Mouse (Mus musculus) embryonic facial prominence, embryonic 14.5 days (tissue): Measurements from ENCODE around the gene Kcnf1. TPM values are rescaled to one million over a fixed set of nuclear protein-coding genes. Genes with fewer than 3 reads are reported as not detected.
"Not testable (repeated sequence)": the region's sequence is repeated elsewhere in the genome, so short reads cannot be mapped to it uniquely, and the experiment has no call there.

Source experiments
- ATAC-seq: fragments of 200-750 bp; cut with Nextera tagmentation; 2 replicates; pipeline ENCODE4 v1.8.0; 2017; ENCODE audit warnings: low read depth, moderate number of reproducible peaks, moderate TSS enrichment
- DNase-seq: peaks from one replicate; pipeline ENCODE4 v3.0.0-alpha.2; 2015; ENCODE audit warnings: low spot score
- H3K27ac ChIP-seq: fragments of 300-500 bp; sonication (generic); replicated peaks from 2 replicates; pipeline ENCODE4 v1.5.1; 2014; ENCODE audit warnings: low read depth, mild to moderate bottlenecking, low read length, moderate library complexity
- H3K27me3 ChIP-seq: fragments of 300-500 bp; sonication (generic); replicated peaks from 2 replicates; pipeline ENCODE4 v1.6.1; 2014; ENCODE audit warnings: low read length; ENCODE audit not compliant: control insufficient read depth, insufficient read depth
- H3K36me3 ChIP-seq: fragments of 300-500 bp; sonication (generic); 2 replicates; pipeline ENCODE4 v1.6.1; 2014; ENCODE audit warnings: low read length, mixed read lengths; ENCODE audit not compliant: control insufficient read depth, insufficient read depth
- H3K4me1 ChIP-seq: fragments of 300-500 bp; sonication (generic); 2 replicates; pipeline ENCODE4 v1.6.1; 2014; ENCODE audit warnings: antibody characterized with exemption, low read length; ENCODE audit not compliant: control insufficient read depth, insufficient read depth
- H3K4me2 ChIP-seq: fragments of 300-500 bp; sonication (generic); 2 replicates; pipeline ENCODE4 v1.6.1; 2014; ENCODE audit warnings: low read depth, mild to moderate bottlenecking, low read length, moderate library complexity, mixed read lengths
- H3K4me3 ChIP-seq: fragments of 300-500 bp; sonication (generic); 2 replicates; pipeline ENCODE4 v1.5.1; 2014; ENCODE audit warnings: low read depth, mild to moderate bottlenecking, low read length
- H3K9ac ChIP-seq: fragments of 300-500 bp; sonication (generic); 2 replicates; pipeline ENCODE4 v1.6.1; 2014; ENCODE audit warnings: low read depth, mild to moderate bottlenecking, low read length, moderate library complexity, mixed read lengths
- H3K9me3 ChIP-seq: fragments of 300-500 bp; sonication (generic); 2 replicates; pipeline ENCODE4 v1.6.1; 2016; ENCODE audit warnings: low read length; ENCODE audit not compliant: control insufficient read depth
- WGBS: fragments of 180-500 bp; shearing (Covaris S2); extraction: QIAGEN DNeasy Blood & Tissue Kit; methylation state at CpG from one replicate; pipeline ENCODE4 v1.1.7; 2014; 5-methylcytosine and 5-hydroxymethylcytosine counted together
- polyA plus RNA-seq: library from polyadenylated mRNA; unstranded; fragments of >200 nt; fragmentation: Nextera tagmentation; extraction: Ambion mirVana; gene quantifications from 2 replicates; pipeline ENCODE4 v1.2.1, GENCODE M21; 2014

Gene Kcnf1
- polyA plus RNA-seq, 1 experiment from 2014 or later, result 0.32 TPM

GRCm38 (mm10) chr12:17141791-17142190, 34.9 kb downstream of the Kcnf1 start:
- Histone ChIP-seq H3K27ac (no peak overlapping the region), H3K4me3 (no peak overlapping the region), H3K4me2 (no peak overlapping the region), H3K9ac (no peak overlapping the region), H3K9me3 (no peaks in the 10 kb centered on the region), H3K36me3 (no peaks in the 10 kb centered on the region), H3K27me3 (no peaks in the 10 kb centered on the region), H3K4me1 (no peaks in the 10 kb centered on the region; the same call in 1 of the 2 replicates)
- DNase-seq (peak; percentile 30), ATAC-seq (no peak)
- WGBS, result 46% methylated on average over 2 of the region's 2 CpGs

DNA sequence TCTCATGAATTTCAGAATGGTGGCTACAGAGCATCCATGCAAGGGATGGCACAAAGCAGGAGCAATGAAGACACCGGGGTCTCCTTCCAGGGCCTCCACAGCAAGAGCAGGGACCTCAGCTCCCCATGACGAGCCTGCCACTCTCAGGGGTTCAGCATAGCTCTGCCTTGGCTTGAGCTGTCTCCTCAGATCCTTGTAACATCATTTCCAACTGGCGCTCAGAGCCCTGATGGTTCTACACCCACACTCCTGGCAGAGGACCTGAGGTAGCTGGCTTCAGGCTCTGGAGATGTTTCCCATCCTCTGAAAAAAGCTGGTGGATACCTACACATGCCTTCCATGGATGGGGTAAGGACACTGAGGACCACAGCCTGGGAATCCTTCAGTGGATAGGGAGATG, 36.3 kb downstream of the Kcnf1 start:
- no peak overlapping the region for H3K4me3 ChIP-seq
- WGBS, result 74% methylated on average over 3 of the region's 3 CpGs
- no peaks in the 10 kb centered on the region for H3K27me3 ChIP-seq
- no peaks in the 10 kb centered on the region for H3K9me3 ChIP-seq
- no peak for DNase-seq
- no peak overlapping the region for H3K27ac ChIP-seq
- H3K36me3 ChIP-seq, result no peaks in the 10 kb centered on the region
- H3K9ac ChIP-seq, result no peak overlapping the region
- no peaks in the 10 kb centered on the region; the same call in 1 of the 2 replicates for H3K4me1 ChIP-seq
- ATAC-seq, result no peak
- H3K4me2 ChIP-seq, result no peak overlapping the region

DNA sequence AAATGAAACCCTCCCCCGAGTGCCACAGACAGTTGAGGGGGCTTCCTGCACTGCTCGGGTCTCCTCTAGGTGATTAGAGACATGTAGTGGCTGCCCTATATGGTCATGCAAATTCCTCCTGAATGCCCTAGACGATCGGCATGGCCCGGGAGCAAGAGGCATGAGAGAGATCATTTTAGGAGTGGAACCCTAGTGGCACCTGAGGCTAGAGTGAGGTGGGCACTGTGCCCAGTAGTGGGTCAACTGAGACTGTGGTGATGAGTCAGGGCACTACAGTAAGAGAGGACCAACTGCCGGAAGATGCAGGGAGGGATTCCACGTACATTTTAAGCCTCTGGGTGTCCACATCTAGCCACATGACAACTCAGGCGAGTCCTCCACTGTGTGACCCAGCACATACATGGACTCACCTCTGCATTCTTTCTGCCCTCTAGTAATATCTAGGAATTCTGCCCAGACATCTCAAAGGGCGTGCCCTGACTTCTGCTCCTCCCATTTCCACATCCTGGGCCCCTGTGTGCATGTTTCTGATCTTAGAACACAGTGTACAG, 42.1 kb downstream of the Kcnf1 start:
- Histone ChIP-seq H3K9ac (no peak overlapping the region), H3K4me2 (no peak overlapping the region), H3K27ac (no peak overlapping the region), H3K27me3 (no peaks in the 10 kb centered on the region), H3K4me1 (no peaks in the 10 kb centered on the region), H3K36me3 (no peaks in the 10 kb centered on the region), H3K4me3 (no peak overlapping the region), H3K9me3 (no peaks in the 10 kb centered on the region)
- 75% methylated on average over 9 of the region's 9 CpGs for WGBS
- DNase-seq (no peak), ATAC-seq (no peak)

DNA sequence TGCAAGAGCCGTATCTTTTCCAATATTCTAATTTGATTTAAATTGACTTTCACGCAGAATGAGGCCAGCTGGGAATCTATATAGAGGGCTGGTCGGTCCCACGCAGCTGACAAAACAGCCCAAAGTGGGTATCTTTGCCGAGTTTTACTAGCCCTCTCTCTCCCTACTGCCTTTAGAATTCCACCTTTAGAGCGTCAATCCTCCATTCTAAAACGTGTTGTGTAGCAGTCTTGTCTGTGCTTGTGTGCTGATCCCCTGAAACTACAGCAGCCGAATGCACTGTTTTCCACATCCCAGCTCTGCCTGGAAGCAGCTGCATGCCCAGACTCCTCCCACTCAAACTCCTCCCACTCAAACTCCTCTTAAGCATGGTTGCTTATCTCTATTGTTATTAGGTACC, 44.4 kb downstream of the Kcnf1 start:
- 69% methylated on average over 8 of the region's 8 CpGs for WGBS
- no peak for ATAC-seq
- no peak for DNase-seq

GRCm38 (mm10) chr12:17131563-17131962, 45.1 kb downstream of the Kcnf1 start:
- no peaks in the 10 kb centered on the region for H3K27me3 ChIP-seq
- WGBS, result 87% methylated on average over 10 of the region's 10 CpGs
- DNase-seq, result no peak
- no peaks in the 10 kb centered on the region for H3K36me3 ChIP-seq
- ATAC-seq, result no peak
- H3K4me1 ChIP-seq, result no peaks in the 10 kb centered on the region
- no peak overlapping the region for H3K27ac ChIP-seq
- no peaks in the 10 kb centered on the region for H3K9me3 ChIP-seq
- no peak overlapping the region for H3K4me2 ChIP-seq
- no peak overlapping the region for H3K9ac ChIP-seq
- no peak overlapping the region for H3K4me3 ChIP-seq

More for the DNA sequence above, 44.4 kb downstream of the Kcnf1 start:
- Histone ChIP-seq H3K27me3 (no peaks in the 10 kb centered on the region), H3K4me2 (no peak overlapping the region), H3K4me1 (no peaks in the 10 kb centered on the region), H3K4me3 (no peak overlapping the region), H3K27ac (no peak overlapping the region), H3K36me3 (no peaks in the 10 kb centered on the region), H3K9me3 (no peaks in the 10 kb centered on the region), H3K9ac (no peak overlapping the region)

DNA sequence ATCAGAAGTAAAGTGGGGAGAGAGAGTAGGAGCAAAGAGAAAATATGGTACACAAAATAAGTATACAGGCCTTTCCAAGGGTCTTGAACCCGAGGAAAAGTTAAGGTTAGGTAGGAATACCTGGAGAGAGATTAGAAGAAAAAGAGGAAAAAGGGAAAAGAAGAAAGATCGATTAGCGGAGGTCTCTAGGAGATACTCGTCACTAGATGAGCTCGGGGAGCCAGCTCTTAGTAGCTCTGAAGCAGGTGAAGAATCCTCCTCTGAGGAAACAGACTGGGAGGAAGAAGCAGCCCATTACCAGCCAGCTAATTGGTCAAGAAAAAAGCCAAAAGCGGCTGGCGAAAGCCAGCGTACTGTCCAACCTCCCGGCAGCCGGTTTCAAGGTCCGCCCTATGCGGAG, 53.8 kb downstream of the Kcnf1 start:
- DNase-seq, H3K27ac ChIP-seq, H3K9ac ChIP-seq, ATAC-seq, H3K4me3 ChIP-seq, H3K4me2 ChIP-seq, H3K36me3 ChIP-seq, H3K4me1 ChIP-seq, H3K27me3 ChIP-seq, H3K9me3 ChIP-seq: not testable (repeated sequence)
- WGBS, result 98% methylated on average over 10 of the region's 12 CpGs

Other genes with a start within 250 kb of the Kcnf1 start
- gene Pqlc3, start 176.5 kb downstream of the Kcnf1 start, polyA plus RNA-seq, result 12.3 and 13.1 TPM in 2 replicates
- 1.7 and 3.8 TPM in 2 replicates for gene 2410004P03Rik, start 165.2 kb downstream of the Kcnf1 start, polyA plus RNA-seq
- 594 and 607 TPM in 2 replicates for gene Pdia6, start 89.7 kb upstream of the Kcnf1 start, polyA plus RNA-seq
- gene Atp6v1c2, start 152.5 kb upstream of the Kcnf1 start, polyA plus RNA-seq, result 2.7 and 3.9 TPM in 2 replicates
- 19.3 and 23.3 TPM in 2 replicates for gene Nol10, start 171.6 kb upstream of the Kcnf1 start, polyA plus RNA-seq